Mouse (Mus musculus): ENCODE measurements at regions not wholly inside any gene's neighbourhood (a gene's known extent, or its start where the extent isn't known, plus 50 kb on each side); places are given as distances from the start of the nearest gene placed in this dataset.

DNA sequence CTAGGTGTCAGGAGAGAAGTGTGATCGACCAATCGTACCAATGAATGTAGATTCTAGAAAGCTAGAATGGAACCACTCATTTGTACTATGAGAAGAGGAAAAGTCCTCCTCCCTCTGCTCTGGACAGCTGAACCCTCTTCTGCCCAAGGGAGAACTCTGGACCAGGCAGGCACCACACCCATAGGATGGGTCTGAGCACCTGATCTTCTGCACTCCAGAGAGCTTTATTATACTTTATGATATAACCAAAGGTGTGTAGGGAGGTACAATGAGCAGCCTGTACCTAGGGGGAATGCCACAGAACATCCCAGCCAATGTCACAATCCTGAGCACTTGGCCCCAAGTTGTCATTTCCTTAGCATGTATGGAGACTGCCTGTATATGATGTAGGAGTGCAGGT is 352.5 kb upstream of the Zmiz1 start:
- DNase-seq (ENCODE audit: extremely low spot score in 1 of 2, low spot score in 1 of 2): no peak

DNA sequence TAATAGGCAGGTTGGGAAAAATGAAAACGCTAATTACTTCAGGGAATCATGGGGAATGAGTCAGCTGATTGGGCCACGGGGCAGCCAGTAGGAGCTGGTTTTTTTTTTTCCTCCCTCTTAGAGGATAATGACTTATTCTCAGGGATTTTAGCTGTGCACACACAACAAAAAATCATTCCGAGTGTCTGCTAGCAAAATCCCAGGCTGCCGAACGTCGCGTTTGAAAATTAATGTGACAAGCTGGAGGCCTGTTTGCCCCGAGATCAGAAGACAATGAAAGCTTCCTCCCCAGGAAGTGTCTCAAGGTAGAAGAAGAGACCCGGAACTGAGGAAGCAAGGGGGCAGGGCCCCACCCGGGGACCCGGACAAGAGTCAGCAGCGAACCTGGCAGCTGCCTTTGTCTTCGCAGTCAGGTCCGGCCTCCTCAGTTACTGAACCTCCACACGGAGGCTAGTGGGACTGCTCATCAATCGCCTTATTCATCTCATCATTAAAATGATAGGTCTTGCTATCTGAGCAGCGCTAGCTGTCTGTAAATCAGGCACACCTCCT is 350.8 kb upstream of the Zmiz1 start:
- no peak for DNase-seq (ENCODE audit: extremely low spot score in 1 of 2, low spot score in 1 of 2)

DNA sequence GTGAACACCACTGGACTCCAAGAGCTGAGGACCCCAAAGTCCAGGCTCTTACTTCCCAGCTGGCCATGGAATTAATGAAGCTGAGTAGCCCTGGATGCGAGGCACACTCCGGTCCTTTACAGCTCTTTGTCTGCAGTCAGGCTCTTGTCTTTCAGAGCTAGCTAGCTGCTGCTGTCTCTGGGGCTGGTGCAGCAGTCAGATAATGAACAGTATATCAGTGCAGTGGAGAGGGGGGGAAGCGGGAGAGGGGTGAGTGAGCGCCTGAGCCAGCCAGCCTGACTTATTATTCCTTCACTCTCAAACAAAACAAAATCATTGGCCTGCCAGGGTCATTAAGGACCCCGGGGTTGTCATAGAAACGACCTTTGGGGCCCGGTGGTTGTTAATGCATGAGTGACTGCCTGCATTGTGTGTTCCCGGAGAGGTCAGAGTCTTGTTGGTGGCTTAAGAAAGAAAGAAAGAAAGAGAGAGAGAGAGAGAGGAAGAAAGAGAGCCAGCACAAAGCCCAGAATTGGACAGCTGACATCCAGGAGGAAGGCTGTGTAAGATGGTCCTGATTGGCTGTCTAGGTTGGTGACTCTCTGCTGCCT is 350.2 kb upstream of the Zmiz1 start:
- no peak for DNase-seq (ENCODE audit: extremely low spot score in 1 of 2, low spot score in 1 of 2)

- no peak for DNase-seq (ENCODE audit: extremely low spot score in 1 of 2, low spot score in 1 of 2)
Observed at GRCm38 (mm10) chr14:25109691-25110090, 349.3 kb upstream of the Zmiz1 start.

GRCm38 (mm10) chr14:25112832-25113231 is 346.2 kb upstream of the Zmiz1 start:
- DNase-seq (ENCODE audit: extremely low spot score in 1 of 2, low spot score in 1 of 2): no peak

DNA sequence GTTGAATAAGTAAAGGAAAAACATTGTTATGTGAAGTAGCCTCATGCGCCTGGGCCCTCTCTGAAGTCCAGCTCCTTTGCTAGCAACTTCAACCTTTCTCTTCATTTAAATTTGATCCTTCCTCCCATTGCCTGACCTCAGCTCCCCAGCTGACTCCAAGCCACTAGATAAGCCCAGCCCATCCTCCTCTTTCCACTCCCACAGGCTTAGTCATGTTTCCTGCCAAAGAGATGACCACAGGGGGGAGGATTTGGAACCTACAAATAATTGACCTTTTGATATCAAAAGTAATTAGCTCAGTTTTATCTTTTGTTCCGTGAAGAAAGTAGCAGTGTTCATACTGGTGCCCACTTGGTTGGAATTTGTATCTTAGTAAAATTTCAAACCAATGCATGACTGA is 345.7 kb upstream of the Zmiz1 start:
- DNase-seq (ENCODE audit: extremely low spot score in 1 of 2, low spot score in 1 of 2): no peak

DNA sequence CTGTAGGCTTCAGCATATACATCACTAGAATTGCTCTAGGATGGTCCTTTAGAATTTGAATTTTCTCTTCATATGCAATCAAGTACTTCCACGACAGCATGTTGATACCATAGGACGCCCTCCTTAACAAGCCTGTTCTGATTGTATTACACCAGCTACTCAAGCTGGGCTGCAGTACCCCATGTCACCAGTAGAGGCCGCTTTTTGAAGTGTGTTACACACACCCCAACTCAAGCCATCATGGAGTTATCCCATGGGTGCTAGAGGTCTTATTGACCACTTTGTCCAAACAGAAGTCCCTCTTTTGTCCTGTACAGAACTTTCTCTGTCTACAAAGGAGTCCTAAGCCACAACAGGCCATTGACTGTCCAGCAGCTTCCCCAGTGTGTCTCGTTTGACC is 342.6 kb upstream of the Zmiz1 start:
- DNase-seq (ENCODE audit: extremely low spot score in 1 of 2, low spot score in 1 of 2): peak; percentile 57 to 85

DNA sequence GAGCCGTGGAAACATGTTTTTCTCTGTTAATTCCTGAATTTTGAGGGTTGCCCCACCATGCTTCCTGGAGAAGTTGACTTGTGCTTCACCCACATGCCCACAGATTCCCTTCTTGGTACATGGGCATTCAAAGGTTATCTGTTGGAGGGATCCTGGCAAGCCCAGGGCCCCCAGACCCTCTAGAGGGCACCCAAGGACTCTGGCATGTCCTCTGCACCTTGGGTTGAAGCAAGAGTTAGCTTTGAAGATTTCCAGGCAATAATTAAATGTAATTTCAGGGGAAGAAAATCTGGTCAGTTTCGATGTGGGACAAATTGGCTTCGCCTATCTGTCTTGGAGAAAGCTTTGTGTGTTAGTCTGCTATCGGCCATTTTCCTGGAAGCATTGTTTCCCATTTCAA is 339.0 kb upstream of the Zmiz1 start:
- no peak for DNase-seq (ENCODE audit: extremely low spot score in 1 of 2, low spot score in 1 of 2)

- DNase-seq (ENCODE audit: extremely low spot score in 1 of 2, low spot score in 1 of 2): no peak
Observed at GRCm38 (mm10) chr14:25120506-25120905, 338.5 kb upstream of the Zmiz1 start.

DNA sequence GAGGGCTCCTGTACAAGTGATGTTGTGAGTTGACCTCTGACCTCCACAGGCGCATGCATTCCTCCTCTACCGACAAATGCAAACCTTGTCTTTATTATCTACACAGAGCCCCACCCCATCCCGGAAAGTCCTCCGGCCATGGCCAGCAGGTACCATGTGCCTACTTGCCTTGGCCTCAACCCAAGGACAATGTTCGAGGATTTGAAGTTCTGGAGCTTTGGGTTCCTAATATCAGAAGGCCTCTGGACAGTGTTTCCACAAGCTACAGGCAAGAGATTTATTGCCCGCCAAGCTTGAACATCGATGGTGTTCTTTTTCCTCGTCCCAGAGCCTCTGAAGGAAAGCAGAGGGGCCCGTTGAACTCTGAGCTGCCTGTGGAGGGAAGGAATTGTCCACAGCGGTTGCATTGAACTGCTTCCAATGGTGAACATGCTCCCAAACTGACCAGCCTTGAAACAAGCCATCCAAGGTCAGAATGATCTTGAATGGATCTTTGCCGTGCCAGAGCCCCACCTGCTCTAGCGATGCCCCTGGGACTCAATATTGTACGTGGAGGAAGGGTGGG is 335.9 kb upstream of the Zmiz1 start:
- no peak for DNase-seq (ENCODE audit: extremely low spot score in 1 of 2, low spot score in 1 of 2)

DNA sequence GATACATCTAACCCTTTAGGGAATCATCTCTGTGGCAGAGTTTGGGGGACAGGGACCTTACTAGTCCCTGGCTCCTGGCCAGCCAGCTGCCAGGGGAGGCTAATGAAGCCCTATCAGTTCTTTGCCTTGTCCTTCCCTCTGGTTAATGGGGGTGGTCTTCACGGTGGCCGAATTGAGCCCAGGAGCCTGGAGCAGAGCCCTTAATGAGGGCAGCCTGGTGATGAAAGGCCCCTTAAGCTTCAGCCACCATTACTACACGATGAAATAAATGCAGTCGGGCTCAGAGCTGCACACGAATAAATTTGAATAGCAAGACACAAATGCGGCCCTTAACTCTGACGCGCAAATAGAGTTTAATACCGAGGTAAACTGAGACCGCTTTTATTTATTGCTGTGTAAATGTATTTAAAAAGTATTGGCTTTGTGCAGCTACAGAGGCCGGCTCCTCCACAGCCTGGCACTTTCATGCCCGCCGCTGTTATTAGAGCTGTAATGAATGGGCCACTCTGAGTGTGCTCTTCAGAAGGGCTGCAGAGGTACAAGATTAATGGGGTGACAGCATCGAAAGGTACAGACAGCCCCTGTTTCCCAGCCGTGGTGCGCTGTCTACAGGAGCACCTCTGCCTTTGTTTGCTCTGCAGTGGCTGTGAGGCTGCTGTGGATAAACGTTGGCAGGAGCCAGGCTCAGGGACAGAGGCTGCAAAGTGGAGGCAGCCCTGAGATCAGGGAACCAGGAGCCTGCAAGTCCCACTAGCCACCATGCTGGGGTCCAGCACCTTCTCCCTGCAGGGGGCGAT is 335.2 kb upstream of the Zmiz1 start:
- no peak for DNase-seq (ENCODE audit: extremely low spot score in 1 of 2, low spot score in 1 of 2)

DNA sequence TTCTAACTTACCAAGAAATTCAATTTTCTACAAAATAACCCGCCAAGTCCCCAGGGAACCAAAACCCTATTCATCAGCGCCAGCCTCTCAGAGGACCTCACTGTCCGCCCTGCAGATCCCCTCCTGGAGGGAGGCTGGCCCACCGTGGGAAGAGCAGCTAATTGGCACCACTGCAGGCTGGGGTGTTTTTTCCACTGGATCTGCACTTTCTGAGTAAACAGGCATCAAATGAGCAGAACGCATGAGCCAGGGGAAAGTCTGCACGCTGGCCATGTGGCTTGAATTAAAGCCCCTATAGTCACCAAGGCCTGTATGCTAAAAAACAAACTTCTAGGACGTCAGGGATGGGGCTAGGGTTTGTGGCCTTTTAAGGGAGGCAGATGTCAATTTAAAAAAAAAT is 332.4 kb upstream of the Zmiz1 start:
- no peak for DNase-seq (ENCODE audit: extremely low spot score in 1 of 2, low spot score in 1 of 2)

DNA sequence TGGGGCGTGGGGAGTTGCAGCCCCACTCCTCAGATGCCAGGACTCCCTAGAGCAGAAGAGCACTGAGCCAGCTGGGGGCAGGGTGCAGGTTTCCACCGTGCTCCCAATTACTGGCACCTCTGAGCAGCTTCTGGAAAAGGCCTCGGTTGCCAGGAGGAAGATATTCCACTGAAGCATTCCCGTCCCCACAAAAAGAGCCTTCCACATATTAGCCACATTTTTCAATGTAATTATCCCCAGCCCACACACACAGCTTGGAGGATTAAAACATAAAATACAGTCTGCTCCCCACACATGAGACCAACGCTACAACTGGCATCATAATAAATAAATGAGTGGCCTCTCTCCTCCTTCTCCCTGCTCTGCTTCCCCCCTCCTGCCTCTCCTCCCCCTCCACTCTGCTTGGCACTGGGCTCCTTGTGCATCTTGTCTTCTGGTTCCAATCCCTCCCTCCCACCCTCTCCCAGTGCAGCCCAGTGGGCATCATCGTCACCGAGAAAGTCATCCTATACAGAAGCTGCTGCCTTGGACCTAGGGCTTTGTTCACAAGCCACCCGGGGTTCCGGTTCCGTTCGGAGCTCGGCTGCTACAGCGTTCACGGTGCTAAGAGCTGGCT is 331.3 kb upstream of the Zmiz1 start:
- DNase-seq (ENCODE audit: extremely low spot score in 1 of 2, low spot score in 1 of 2): peak in 1 of 2 experiments; percentile 18

DNA sequence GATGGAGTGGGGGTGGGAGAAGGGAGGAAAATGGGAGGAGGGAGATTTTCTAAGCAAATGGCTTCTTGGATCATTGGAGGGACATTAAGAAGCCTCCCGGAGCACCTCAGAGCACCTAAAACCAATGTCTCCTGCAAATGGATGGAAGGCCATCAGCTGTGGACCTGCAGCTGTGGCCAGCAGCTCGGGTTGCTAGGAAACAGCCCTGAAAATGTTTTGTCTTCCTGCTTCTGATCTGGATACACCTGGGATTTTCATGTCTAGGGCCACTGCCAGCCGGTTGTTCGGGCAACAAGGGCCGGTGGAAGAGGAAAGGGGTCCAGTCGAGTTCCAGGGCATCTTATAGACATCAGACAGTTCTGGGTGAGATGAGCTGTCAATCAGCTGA is 330.8 kb upstream of the Zmiz1 start:
- DNase-seq (ENCODE audit: extremely low spot score in 1 of 2, low spot score in 1 of 2): no peak

DNA sequence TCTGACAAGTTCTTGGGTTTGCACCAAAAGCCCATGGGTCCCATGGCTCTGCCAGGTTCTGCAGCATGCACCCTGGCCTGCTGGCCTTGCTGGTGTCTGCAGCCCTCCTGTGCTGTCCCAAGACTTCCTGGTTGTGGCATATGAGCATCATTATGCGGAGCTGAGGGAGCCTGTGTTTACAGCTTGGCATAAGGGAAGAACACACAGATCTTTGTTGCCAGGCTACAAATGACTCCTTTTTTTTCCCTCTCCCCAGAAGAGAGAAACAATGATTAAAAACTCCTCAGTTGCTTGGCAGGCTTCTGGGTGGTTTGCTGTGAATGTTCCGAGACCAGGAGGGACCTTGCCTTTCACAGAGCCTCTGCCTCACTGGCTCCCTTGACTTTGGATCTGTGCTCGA is 323.6 kb upstream of the Zmiz1 start:
- DNase-seq (ENCODE audit: extremely low spot score in 1 of 2, low spot score in 1 of 2): no peak

DNA sequence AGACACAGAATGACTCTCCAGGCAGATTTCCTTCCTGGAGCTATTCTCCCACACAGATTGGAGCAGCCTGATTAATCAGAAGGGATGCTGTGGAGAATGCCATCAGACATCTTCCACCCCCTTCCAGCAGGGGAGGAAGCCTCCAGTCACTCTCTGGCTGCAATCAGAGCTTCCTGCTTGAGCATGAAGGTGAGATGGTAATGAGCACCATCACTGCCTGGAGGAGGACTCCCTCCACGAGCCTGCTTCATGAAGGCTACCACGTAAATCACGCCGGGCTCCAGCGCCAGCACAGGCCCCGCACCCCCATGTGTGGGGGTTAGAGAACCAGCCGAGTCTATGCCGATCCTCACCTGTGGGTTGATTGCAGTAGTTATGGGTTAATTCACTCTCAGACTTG is 321.7 kb upstream of the Zmiz1 start:
- DNase-seq (ENCODE audit: extremely low spot score in 1 of 2, low spot score in 1 of 2): no peak

DNA sequence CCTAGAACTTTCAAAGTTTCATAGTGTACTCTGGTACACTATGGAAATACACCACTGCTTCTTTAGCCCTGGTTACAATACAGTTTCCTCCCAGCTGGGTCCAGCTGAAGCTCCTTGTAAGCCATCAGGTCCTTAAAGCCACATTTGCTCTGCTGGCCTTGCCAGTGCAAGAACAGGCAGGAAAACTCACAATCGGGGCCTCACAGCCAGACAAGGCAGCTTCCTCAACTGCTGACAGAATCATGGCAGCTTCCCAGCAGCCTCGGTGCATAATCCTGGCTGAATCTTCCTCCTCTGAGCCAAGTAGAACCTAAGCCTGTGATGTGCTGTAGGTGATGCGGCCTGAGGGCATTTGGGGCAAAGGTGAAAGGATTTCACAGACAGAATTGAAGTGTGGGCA is 320.5 kb upstream of the Zmiz1 start:
- DNase-seq (ENCODE audit: extremely low spot score in 1 of 2, low spot score in 1 of 2): no peak

DNA sequence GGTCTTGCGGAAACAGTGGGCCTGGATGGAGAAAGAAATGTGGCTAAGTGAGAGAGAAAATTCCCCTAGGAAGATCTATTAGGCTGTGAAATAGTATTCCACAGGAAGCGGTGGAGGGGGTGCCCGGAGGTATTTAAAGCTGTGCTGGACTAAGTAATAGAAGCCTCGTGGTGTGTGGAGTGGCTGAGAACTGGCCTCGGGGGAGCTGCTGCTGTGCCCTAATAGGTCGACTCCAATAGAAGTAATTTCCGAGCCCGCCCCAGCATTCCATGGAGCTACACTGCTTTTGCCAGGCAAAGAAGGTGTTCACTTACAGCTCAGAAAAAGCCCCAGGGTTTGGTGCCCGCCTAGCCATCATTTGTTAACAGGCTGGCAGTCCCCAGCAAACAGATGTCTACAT is 317.1 kb upstream of the Zmiz1 start:
- no peak for DNase-seq (ENCODE audit: extremely low spot score in 1 of 2, low spot score in 1 of 2)

- DNase-seq (ENCODE audit: extremely low spot score in 1 of 2, low spot score in 1 of 2): no peak
Observed at GRCm38 (mm10) chr14:25143051-25143450, 315.9 kb upstream of the Zmiz1 start.

DNA sequence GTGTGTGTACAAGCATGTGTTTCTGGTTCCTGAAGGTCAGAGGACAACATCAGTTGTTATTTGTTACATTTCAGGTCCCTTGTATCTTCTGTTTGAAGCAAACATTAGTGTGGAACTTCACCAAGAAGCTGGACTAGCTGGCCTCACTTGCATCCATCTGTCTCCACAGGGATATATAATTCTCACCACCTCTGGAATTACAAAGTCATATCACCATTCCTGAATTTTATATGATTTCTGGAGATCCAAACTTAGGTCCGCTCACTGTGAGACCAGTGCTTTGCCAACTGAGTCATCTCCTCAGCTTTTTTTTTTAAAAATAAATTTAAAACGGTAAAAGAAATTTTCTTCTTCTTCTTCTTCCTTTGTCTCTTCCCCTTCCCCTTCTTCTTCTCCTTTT is 311.3 kb upstream of the Zmiz1 start:
- DNase-seq (ENCODE audit: extremely low spot score in 1 of 2, low spot score in 1 of 2): no peak

DNA sequence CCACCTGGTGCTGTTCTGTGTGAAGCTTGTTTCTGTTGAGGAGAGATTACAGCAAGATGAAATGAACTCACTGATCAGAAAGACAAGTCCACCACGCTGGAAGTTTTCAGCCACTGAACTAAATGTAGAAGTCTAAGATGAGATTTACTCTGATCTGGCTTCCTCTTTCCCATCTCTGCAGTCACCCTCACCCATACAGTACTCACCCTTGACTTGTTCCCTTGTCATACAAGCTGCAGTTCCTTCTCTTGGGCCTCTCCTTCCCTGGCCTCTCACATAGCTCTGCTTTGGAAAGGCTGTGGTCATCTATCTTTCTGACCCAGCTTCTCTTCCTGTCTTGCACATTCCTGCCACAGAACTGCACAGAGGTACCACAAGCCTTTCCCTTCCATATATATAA is 308.0 kb upstream of the Zmiz1 start:
- DNase-seq (ENCODE audit: extremely low spot score in 1 of 2, low spot score in 1 of 2): no peak
